Mouse (Mus musculus) cerebellum, adult 9-11 months (tissue): Measurements from ENCODE around the gene Cdh24.

Experiments
- DNase-seq: peaks from one replicate; pipeline ENCODE4 v3.0.0; 2022

Gene Cdh24

GRCm38 (mm10) chr14:54641305-54641969 lies at the start of gene Cdh24:
Gene Cdh24, minus strand, starts transcription at chr14:54641364.
- peak; percentile 83 for DNase-seq

- no peak for DNase-seq
Observed at GRCm38 (mm10) chr14:54687251-54687650, 46.1 kb upstream of the Cdh24 start.

- DNase-seq = peak; percentile 100
Observed at GRCm38 (mm10) chr14:54686522-54687143, 45.5 kb upstream of the Cdh24 start, which contains the start of gene Acin1. Gene Acin1, minus strand, starts transcription at chr14:54686931.

- no peak for DNase-seq
Observed at GRCm38 (mm10) chr14:54686063-54686521, 44.9 kb upstream of the Cdh24 start, which contains the start of gene 1700123O20Rik. Gene 1700123O20Rik, plus strand, starts transcription at chr14:54686216.

GRCm38 (mm10) chr14:54685471-54685870 lies 44.3 kb upstream of the Cdh24 start:
- DNase-seq = no peak

GRCm38 (mm10) chr14:54682396-54682795 lies 41.2 kb upstream of the Cdh24 start:
- no peak for DNase-seq

- DNase-seq = no peak
Observed at GRCm38 (mm10) chr14:54678657-54679304, 37.6 kb upstream of the Cdh24 start.

- DNase-seq = no peak
Observed at GRCm38 (mm10) chr14:54676290-54676689, 35.1 kb upstream of the Cdh24 start.

- DNase-seq = no peak
Observed at GRCm38 (mm10) chr14:54674317-54674716, 33.2 kb upstream of the Cdh24 start.

- no peak for DNase-seq
Observed at GRCm38 (mm10) chr14:54669381-54669780, 28.2 kb upstream of the Cdh24 start.

GRCm38 (mm10) chr14:54664477-54665222 lies 23.5 kb upstream of the Cdh24 start:
- DNase-seq = peak; percentile 33

- no peak for DNase-seq
Observed at GRCm38 (mm10) chr14:54660009-54660408, 18.8 kb upstream of the Cdh24 start.

- DNase-seq = peak; percentile 86
Observed at GRCm38 (mm10) chr14:54653496-54653895, 12.3 kb upstream of the Cdh24 start.

- no peak for DNase-seq
Observed at GRCm38 (mm10) chr14:54652787-54653186, 11.6 kb upstream of the Cdh24 start.

GRCm38 (mm10) chr14:54651556-54651955 lies 10.4 kb upstream of the Cdh24 start:
- no peak for DNase-seq

- peak; percentile 85 for DNase-seq
Observed at GRCm38 (mm10) chr14:54650621-54651454, 9.7 kb upstream of the Cdh24 start.

- DNase-seq = no peak
Observed at GRCm38 (mm10) chr14:54647900-54648299, 6.7 kb upstream of the Cdh24 start.

GRCm38 (mm10) chr14:54646898-54647636 lies 5.9 kb upstream of the Cdh24 start:
- DNase-seq = no peak

GRCm38 (mm10) chr14:54646455-54646854 lies 5.3 kb upstream of the Cdh24 start:
- peak; percentile 39 for DNase-seq

GRCm38 (mm10) chr14:54644294-54644693 lies 3.1 kb upstream of the Cdh24 start:
- no peak for DNase-seq

- DNase-seq = no peak
Observed at GRCm38 (mm10) chr14:54643011-54643410, 1.8 kb upstream of the Cdh24 start.
